Mouse (Mus musculus): Measurements from ENCODE around the gene Zan.

Zan gene

GRCm38 (mm10) chr5:137476964-137477363 is at the start of gene Zan:
Gene Zan (minus strand): TSS chr5:137477064.
- DNase-seq = no peak

GRCm38 (mm10) chr5:137526192-137526936 is 49.5 kb upstream of the Zan start:
- DNase-seq = no peak

- no peak for DNase-seq
Observed at GRCm38 (mm10) chr5:137525511-137525910, 48.6 kb upstream of the Zan start.

GRCm38 (mm10) chr5:137524671-137525070 is 47.8 kb upstream of the Zan start:
- no peak for DNase-seq

GRCm38 (mm10) chr5:137524251-137524515 is 47.3 kb upstream of the Zan start:
- DNase-seq = no peak

GRCm38 (mm10) chr5:137523396-137524250 is 46.8 kb upstream of the Zan start:
- DNase-seq = no peak

- no peak for DNase-seq
Observed at GRCm38 (mm10) chr5:137522711-137523110, 45.8 kb upstream of the Zan start.

- DNase-seq = no peak
Observed at GRCm38 (mm10) chr5:137521861-137522260, 45.0 kb upstream of the Zan start.

GRCm38 (mm10) chr5:137519691-137520550 is 43.1 kb upstream of the Zan start:
- no peak for DNase-seq

GRCm38 (mm10) chr5:137518436-137518835 is 41.6 kb upstream of the Zan start, which contains the start of gene Gigyf1:
Gene Gigyf1 (plus strand): TSS chr5:137518548.
- no peak for DNase-seq

GRCm38 (mm10) chr5:137514811-137515210 is 37.9 kb upstream of the Zan start:
- no peak for DNase-seq

- DNase-seq = no peak
Observed at GRCm38 (mm10) chr5:137513951-137514721, 37.3 kb upstream of the Zan start.

GRCm38 (mm10) chr5:137512847-137513794 is 36.3 kb upstream of the Zan start:
- peak; percentile 47 for DNase-seq

- DNase-seq = peak; percentile 51
Observed at GRCm38 (mm10) chr5:137511706-137512105, 34.8 kb upstream of the Zan start.

GRCm38 (mm10) chr5:137510573-137511390 is 33.9 kb upstream of the Zan start:
- peak; percentile 54 for DNase-seq

GRCm38 (mm10) chr5:137510014-137510501 is 33.2 kb upstream of the Zan start:
- DNase-seq = peak; percentile 84

- DNase-seq = peak; percentile 58
Observed at GRCm38 (mm10) chr5:137504041-137504440, 27.2 kb upstream of the Zan start.

GRCm38 (mm10) chr5:137502667-137503110 is 25.8 kb upstream of the Zan start:
- peak; percentile 90 for DNase-seq

- peak; percentile 100 for DNase-seq
Observed at GRCm38 (mm10) chr5:137501709-137502666, 25.1 kb upstream of the Zan start, which contains the start of gene Pop7. Gene Pop7 (minus strand): TSS chr5:137502518.
